ENCODE assay signal across 7 mouse cellular contexts in the genomic region with DNA sequence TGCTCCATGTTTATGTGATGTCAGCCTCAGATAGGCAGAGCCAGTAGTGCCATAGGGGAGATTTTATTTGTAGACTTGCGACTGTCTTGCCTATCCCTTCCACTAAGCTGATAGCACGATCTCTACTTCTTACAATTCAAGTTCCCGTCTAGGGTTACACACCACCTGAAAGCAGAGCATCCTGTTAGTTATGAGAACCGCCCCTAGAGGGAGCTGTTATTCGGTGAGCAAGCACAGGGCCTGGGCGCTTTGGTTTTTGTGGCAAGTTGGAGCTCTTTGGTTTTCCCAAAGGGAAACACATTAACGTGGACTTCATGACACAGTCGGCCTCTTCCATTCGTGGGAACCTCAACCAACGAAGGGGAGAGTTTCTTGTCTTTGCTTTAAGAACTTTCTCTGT. TPM values are rescaled to one million over a fixed set of nuclear protein-coding genes. Genes with fewer than 3 reads are reported as not detected.
DNase-seq lines count a peak whose midpoint lies in the region.

No protein-coding gene starts in this region.

- DNase-seq in left cerebral cortex, adult 18-20 months (ENCODE audit: low spot score in 2 of 2): peak; percentile 35 to 59
- DNase-seq in left cerebral cortex, adult 8-10 months (ENCODE audit: low spot score in 2 of 2): no peak
- DNase-seq in ES-CJ7 (ENCODE audit: low read depth, low spot score): peak; percentile 83
- DNase-seq in adipocyte (ENCODE audit: low spot score): peak; percentile 47
- DNase-seq in gastrocnemius, postnatal 14 days: peak; percentile 42
- DNase-seq in liver: peak; percentile 55
- peak; percentile 36 for DNase-seq in right cerebral cortex, postnatal 4 days

- intact Hi-C loops in gastrocnemius, postnatal 14 days (cut with DNase I; ENCODE audit: low total_unique reads): loop anchor here (5.0 kb wide), 1 partner anchor 42 kb away; no protein-coding TSS in a partner anchor

RNA-seq across cellular contexts. Expression of gene Trp53tg5, which starts 3.3 kb away (rescaled TPM):
- not detected for total RNA-seq in left cerebral cortex, adult 18-20 months (2021)
- not detected for total RNA-seq in left cerebral cortex, adult 8-10 months (2022)
- total RNA-seq in gastrocnemius, postnatal 14 days (2021): not detected

RNA-seq across cellular contexts. Expression of gene Gm20458, which starts 9.5 kb away (rescaled TPM):
- 1 to 10 TPM; 2.0 to 6.4 TPM for total RNA-seq in left cerebral cortex, adult 18-20 months (2021)
- 10 to 100 TPM in 1 of 4 experiments, 1 to 10 TPM in 3; 4.4 to 15.6 (median 6.3) TPM for total RNA-seq in left cerebral cortex, adult 8-10 months (2022)
- 1 to 10 TPM in 1 of 2 experiments, under 1 TPM in 1; 0.62 to 2.6 TPM for total RNA-seq in gastrocnemius, postnatal 14 days (2021)

RNA-seq across cellular contexts. Expression of gene Sys1, which starts 13.5 kb away (rescaled TPM):
- total RNA-seq in left cerebral cortex, adult 18-20 months (2021): 10 to 100 TPM; 43.5 to 44.6 TPM
- total RNA-seq in left cerebral cortex, adult 8-10 months (2022): 10 to 100 TPM; 39.4 to 46.1 (median 40.6) TPM
- 10 to 100 TPM; 15.0 to 15.6 TPM for total RNA-seq in gastrocnemius, postnatal 14 days (2021)

RNA-seq across cellular contexts. Expression of gene Dbndd2, which starts 15.7 kb away (rescaled TPM):
- total RNA-seq in left cerebral cortex, adult 18-20 months (2021): 100 to 1,000 TPM; 108 to 126 TPM
- total RNA-seq in left cerebral cortex, adult 8-10 months (2022): 100 to 1,000 TPM; 140 to 155 (median 147) TPM
- total RNA-seq in gastrocnemius, postnatal 14 days (2021): 10 to 100 TPM; 14.6 to 20.6 TPM

RNA-seq across cellular contexts. Expression of gene Sdc4, which starts 26.6 kb away (rescaled TPM):
- 10 to 100 TPM; 72.7 to 80.1 TPM for total RNA-seq in left cerebral cortex, adult 18-20 months (2021)
- 100 to 1,000 TPM in 1 of 4 experiments, 10 to 100 TPM in 3; 81.2 to 117 (median 89.0) TPM for total RNA-seq in left cerebral cortex, adult 8-10 months (2022)
- 10 to 100 TPM; 45.1 to 72.6 TPM for total RNA-seq in gastrocnemius, postnatal 14 days (2021)

Comparison
In these comparisons a context has a peak if more than half of its experiments do, and no peak if none do; other contexts are left out.
1. DNase-seq: peak in left cerebral cortex, adult 18-20 months (2 of 2), ES-CJ7 (single experiment), adipocyte (single experiment), gastrocnemius, postnatal 14 days (single experiment), liver (single experiment) and right cerebral cortex, postnatal 4 days (single experiment); none in left cerebral cortex, adult 8-10 months (0 of 2).